Mouse (Mus musculus) ES-CJ7 (cell line): ENCODE measurements around the gene Il1r2.

Experiments used
- DNase-seq: peaks from one replicate; pipeline ENCODE4 v3.0.0; 2011; ENCODE audit warnings: low read depth, low spot score

Gene Il1r2

DNA sequence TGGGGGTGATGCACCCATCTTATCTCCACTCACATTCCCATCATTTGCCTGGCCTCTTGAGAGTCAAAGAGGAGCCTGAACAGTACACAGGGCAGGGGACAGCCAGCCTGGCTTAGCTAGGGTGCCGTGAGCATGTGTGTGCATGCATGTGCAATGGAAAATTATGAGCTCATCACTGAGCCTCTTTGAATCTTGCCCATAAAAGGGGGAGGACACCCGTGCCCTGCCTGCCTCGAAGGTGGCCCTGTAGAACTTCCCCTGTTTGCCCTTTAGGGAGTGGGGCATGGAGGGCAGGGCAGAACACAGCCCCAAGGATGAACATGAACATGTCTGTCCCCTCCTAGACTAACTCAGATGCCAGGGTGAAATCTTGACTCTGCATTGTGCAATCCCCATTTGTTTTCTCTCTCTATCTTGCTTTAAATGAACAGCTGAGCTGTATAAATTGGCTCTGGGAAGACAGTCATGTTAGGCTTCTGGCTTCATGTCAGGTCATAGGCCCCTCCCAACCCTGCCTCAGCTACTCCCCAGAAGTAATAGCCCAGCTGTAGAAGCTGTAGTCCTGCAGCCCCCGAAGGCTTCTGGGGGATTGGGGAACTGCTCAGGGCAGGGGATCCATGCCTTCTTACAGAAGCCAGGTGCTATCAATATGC, 14.6 kb upstream of the Il1r2 start:
- no peak for DNase-seq

DNA sequence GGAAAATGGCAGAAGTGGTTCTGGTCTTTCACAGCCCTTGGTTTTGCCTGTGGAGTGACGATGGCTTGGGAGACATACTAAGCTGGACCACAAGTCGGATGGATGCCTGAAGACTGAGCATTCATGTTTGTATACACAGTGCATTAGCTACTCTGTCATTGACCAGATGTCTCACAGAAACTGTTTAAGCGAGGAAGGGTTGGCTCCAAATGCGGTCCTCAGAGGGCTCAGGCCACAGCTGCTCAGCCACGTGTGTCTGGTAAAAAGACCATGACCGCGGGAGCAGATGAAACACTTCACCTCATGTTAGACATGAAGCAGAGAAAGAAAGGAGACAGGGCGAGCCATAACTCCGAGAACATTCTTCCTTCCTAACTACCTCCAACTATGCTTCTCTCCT, 12.5 kb upstream of the Il1r2 start:
- no peak for DNase-seq

DNA sequence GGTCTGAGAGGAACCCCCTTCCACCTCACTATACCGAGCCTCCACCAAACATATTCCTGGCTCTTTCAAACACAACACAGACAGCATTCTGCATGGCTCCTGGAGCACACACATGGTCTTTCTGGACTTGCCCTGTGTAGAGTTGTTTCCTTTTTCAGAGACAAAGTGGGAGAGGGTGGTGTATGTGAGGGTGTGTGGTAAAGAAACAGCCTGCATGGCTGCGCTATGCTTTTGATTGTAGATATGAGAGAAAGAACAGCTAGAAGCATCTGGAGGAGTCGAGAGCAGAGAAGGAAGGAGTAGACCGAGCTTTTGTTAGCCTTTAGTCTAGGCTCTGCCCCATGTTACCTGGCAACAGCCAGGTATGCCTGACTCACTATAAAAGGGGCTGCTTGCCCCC, 10.5 kb upstream of the Il1r2 start:
- no peak for DNase-seq

- no peak for DNase-seq
Measured at GRCm38 (mm10) chr1:40064508-40064907, 9.4 kb upstream of the Il1r2 start.

DNA sequence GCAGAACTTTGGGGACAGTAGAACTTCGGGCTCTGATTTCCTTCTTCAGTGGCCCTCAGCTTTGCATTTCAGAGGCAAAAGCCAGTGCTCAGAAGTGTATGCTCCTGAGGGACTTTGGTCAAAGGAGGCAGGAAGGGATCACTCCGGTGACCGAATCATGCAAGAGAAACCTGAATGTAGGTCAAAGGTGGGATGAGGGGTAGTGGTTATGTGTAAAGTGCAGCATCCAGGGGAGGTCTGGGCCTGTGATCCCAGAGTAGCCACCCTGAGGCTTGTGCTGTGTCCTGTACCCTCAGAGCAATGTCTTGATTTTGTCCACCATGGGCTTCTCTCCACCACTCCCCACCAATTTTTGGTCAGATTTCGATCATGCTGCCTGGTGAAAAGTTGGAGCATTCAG, 1.3 kb upstream of the Il1r2 start:
- no peak for DNase-seq

DNA sequence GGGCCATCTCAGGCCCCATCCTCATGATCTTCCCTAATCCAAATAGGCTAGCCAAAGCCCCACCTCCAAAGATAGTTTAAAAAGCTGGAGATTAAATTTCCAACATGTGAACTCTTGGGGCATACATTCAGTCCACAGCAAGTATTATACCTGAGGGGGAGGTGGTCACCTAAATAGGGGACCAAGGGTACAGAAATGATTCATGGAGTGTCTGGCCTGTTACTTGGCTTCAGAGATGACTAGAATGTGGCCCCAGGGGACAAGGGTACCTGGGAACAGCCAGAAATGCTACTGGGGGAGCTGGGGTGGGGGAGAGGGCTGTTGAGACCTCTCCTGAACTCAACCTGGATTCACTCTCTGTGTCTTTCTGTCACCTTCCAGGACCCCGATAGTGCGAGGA, 3.4 kb downstream of the Il1r2 start:
- no peak for DNase-seq

DNA sequence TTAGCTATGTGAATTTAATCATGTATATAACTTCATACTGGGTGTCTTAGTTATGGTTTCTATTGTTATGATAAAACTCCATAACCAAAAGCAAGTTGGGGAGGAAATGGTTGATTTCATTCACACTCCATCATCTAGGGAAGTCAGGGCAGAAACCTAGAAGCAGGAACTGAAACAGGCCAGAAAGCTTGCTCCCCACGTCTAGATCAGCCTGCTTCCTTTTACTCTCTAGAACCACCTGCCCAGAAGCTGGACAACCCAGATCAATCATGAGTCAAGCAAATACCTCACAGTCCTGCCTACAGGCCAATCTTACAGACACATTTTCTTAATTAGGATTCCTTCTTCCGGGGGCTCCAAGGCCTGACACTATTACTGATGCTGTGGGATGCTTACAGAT, 7.2 kb downstream of the Il1r2 start:
- DNase-seq, result no peak

DNA sequence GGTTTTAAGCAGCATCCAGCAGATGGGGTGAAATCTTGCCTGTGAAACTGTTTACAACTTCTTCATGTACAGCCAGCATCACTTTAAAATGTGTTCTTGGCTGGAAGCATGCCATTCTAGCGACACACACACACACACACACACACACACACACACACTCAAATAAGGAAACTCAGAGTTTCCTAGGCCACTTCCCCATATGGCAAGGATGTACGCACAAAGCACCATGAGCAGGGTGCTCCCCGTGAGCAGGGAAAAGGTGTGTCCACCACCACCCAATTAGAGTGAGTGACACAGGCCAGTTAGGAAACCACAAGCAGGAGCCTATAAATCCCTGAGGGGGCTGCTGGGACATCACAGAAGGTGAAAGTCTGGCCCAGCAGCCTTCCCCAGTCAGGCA, 10.5 kb downstream of the Il1r2 start:
- no peak for DNase-seq

GRCm38 (mm10) chr1:40085403-40086182, 11.7 kb downstream of the Il1r2 start:
- peak; percentile 91 for DNase-seq

DNA sequence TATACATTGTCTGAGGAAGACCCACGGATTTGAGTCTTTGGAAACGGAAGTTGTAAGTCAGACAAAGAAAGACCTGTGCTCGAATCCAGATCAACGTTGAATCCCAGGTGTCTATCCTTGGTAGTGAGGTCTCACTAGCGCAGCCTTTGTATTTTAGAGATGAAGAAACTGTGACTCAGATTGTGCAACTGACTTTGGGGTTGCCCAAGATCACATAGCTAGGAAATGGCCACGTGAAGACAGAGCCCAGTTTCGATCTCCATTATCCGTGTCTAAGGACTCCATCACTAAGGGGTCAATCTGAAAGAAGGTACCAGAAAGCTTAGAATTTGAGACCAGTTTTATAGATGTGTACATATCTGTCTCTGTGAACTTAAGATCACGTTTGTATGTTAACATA, 17.3 kb downstream of the Il1r2 start:
- no peak for DNase-seq

DNA sequence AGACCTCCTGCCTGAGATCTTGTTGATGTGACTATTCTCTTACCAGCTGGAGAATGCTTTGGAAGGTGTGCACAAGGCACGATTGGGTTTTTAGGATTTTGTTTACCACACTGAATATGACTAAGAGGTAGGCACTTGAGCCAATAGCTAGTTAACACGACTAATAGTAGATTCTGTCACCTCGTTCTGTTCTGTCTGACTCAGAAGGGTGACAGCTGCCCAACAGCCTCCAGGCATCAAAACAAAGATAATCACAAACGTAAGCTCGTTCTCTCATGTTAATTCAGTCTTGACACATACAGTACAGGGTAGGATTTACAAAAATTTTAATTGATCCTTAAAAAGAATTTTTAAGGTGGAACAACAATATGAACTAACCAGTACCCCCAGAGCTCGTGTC, 18.7 kb downstream of the Il1r2 start:
- DNase-seq, result no peak

DNA sequence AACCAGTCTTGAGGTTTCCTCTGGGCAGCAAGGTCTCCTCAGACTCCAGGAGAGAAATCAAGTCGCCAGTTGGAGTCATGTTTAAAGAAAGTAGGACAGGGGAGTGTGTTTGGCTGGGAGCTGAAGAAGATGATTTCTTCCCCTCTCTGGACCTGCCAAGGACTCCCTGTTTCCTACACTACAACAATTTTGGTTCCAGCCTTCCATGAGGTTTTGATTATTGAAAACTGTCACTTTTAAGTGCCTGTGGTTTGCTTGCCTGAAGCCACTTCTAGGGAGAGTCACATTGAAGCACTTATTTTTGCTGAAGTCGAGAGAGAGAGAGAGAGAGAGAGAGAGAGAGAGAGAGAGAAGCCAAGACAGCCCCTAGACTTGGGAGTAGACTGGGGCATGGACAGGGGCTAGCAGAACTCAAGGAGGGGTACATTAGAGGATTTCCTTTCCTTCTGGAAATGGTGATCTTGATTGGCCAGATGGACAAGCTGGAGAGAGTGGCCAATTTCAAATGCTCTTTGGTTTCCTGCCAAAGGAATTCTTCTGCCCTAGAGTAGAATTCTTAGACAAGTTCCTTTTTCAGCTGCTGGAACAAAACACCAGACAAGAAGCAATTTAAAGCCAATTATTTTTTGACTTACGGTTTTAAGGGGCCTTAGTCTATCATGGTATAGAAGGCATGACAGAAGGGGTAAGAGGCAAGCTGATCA, 20.9 kb downstream of the Il1r2 start:
- no peak for DNase-seq

GRCm38 (mm10) chr1:40095585-40095984, 21.7 kb downstream of the Il1r2 start:
- peak; percentile 30 for DNase-seq

DNA sequence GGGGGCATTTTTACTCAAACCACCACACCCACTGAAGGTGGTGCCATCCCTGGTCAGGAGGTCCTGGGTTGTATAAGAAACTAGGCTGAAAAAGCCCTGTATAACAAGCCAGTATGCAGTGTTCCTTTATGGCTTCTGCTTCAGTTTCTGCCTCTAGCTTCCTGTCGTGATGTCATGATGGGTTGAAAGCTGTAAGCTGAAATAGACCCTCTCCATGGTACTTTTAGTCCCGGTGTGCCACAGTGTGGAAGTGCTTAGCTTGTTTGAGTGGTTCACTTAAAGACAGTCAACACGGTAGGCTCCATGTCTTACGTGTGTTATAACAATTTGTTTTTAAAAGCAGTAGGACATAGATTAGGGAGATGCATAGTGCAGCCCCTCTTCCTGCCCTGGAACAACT, 32.4 kb downstream of the Il1r2 start:
- no peak for DNase-seq

GRCm38 (mm10) chr1:40106719-40107118, 32.8 kb downstream of the Il1r2 start:
- DNase-seq, result no peak

- no peak for DNase-seq
Measured at GRCm38 (mm10) chr1:40107971-40108749, 34.3 kb downstream of the Il1r2 start.

- DNase-seq, result no peak
Measured at GRCm38 (mm10) chr1:40109736-40110135, 35.9 kb downstream of the Il1r2 start.

DNA sequence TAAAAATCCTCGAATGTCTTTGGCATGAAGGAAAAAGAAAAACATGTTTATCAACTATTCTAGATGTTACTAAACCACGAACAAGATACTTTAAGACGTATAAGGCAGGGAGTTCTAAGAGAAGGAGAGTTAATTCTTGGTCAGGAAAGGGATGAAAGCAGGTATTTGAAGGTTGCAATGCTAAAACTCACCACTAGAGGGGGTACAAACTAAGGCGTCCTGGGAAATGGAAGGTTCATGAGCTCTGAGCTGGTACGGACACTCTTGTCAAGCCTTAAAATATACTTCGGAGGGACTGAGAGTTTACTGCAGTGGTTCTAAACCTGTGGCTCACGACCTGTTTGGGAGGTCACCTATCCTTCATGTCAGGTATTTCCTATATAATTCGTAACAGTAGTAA, 41.4 kb downstream of the Il1r2 start:
- DNase-seq, result peak; percentile 82

GRCm38 (mm10) chr1:40116422-40116821, 42.5 kb downstream of the Il1r2 start:
- DNase-seq, result peak; percentile 89

DNA sequence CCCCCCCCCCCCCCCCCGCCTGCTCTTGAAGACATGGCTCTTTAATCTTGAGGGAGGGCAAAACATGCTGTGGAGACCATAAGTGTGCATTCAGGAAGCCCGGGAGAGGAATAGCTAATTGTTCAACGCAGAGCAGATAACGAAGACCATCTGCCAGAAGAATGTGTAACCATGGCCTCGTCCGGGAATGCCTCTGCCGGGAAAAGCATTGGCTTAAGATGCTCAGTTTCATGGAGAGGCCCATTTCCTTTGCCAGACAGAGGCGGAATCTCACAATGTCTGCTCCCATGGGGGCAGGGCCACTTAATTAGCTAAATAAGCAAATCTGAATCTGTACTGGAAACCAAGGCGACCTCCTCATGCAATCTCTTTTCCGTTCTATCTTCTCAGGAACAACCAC, 43.7 kb downstream of the Il1r2 start:
- no peak for DNase-seq

- no peak for DNase-seq
Measured at GRCm38 (mm10) chr1:40124237-40124636, 50.4 kb downstream of the Il1r2 start.

GRCm38 (mm10) chr1:40128481-40128880, 54.6 kb downstream of the Il1r2 start:
- no peak for DNase-seq
